Mouse (Mus musculus): ENCODE measurements around the gene Lin37.

GRCm38 (mm10) chr7:30526399-30526798 is 33.2 kb downstream of the Lin37 start:
- TF ChIP-seq POLR2A (IDR thresholded peaks at IDR 0.05; ENCODE audit: insufficient read depth, low read depth, low read length) (no peak), CTCF (IDR thresholded peaks at IDR 0.05; ENCODE audit: insufficient read depth, low read depth, low read length) (no peak)

Data from olfactory bulb, adult 2 months (tissue).